Mouse (Mus musculus): ENCODE data around the gene Cnksr1. TPM values are rescaled to one million over a fixed set of nuclear protein-coding genes. Genes with fewer than 3 reads are reported as not detected.

Gene Cnksr1
- polyA plus RNA-seq, 1 experiment from 2014 or later, result 0.33 TPM

GRCm38 (mm10) chr4:134246256-134246655, 8.1 kb upstream of the Cnksr1 start:
- Histone ChIP-seq H3K4me2 (ENCODE audit: low read length) (no peak overlapping the region), H3K27me3 (replicated peaks; ENCODE audit: control insufficient read depth, insufficient read depth, low read length) (peaks cover 23% of the 10 kb centered on the region), H3K27ac (ENCODE audit: low read length) (no peak overlapping the region), H3K4me1 (replicated peaks; ENCODE audit: control insufficient read depth, insufficient read depth, low read length) (peaks cover 32% of the 10 kb centered on the region), H3K9ac (replicated peaks; ENCODE audit: low read depth, low read length) (no peak overlapping the region), H3K36me3 (ENCODE audit: control insufficient read depth, insufficient read depth) (no peaks in the 10 kb centered on the region), H3K4me3 (replicated peaks; ENCODE audit: low read length) (no peak overlapping the region), H3K9me3 (ENCODE audit: control insufficient read depth, low read length) (no peaks in the 10 kb centered on the region)
- WGBS, result 29% methylated on average over 4 of the region's 4 CpGs
- ATAC-seq, result peak; percentile 14; the same call in 1 of the 2 replicates

- Histone ChIP-seq H3K36me3 (ENCODE audit: control insufficient read depth, insufficient read depth) (no peaks in the 10 kb centered on the region), H3K4me3 (replicated peaks; ENCODE audit: low read length) (peak within 1 kb of the TSS; percentile 78), H3K4me1 (replicated peaks; ENCODE audit: control insufficient read depth, insufficient read depth, low read length) (peaks cover 23% of the 10 kb centered on the region), H3K27me3 (replicated peaks; ENCODE audit: control insufficient read depth, insufficient read depth, low read length) (peaks cover 14% of the 10 kb centered on the region; the same call in 1 of the 2 replicates), H3K4me2 (ENCODE audit: low read length) (peak within 1 kb of the TSS; percentile 70), H3K9me3 (ENCODE audit: control insufficient read depth, low read length) (no peaks in the 10 kb centered on the region), H3K27ac (ENCODE audit: low read length) (no peak within 1 kb of the TSS), H3K9ac (replicated peaks; ENCODE audit: low read depth, low read length) (peak within 1 kb of the TSS; percentile 72)
- ATAC-seq, result peak; percentile 73
- under 1% methylated on average over 60 of the region's 60 CpGs for WGBS
Measured at GRCm38 (mm10) chr4:134245148-134245843, 7.1 kb upstream of the Cnksr1 start, which contains the start of gene Zfp593. Gene Zfp593, minus strand, starts transcription at chr4:134245592.

- peak within 1 kb of the TSS; percentile 70; the same call in 1 of the 2 replicates for H3K4me2 ChIP-seq (ENCODE audit: low read length)
Measured at GRCm38 (mm10) chr4:134243516-134244250, 5.5 kb upstream of the Cnksr1 start, which contains the start of gene E130218I03Rik. Gene E130218I03Rik, plus strand, starts transcription at chr4:134243662.

GRCm38 (mm10) chr4:134238686-134239085, 487 bp upstream of the Cnksr1 start:
- WGBS, result 11% methylated on average over 10 of the region's 10 CpGs
- Histone ChIP-seq H3K36me3 (ENCODE audit: control insufficient read depth, insufficient read depth) (no peaks in the 10 kb centered on the region), H3K9ac (replicated peaks; ENCODE audit: low read depth, low read length) (no peak overlapping the region), H3K4me1 (replicated peaks; ENCODE audit: control insufficient read depth, insufficient read depth, low read length) (peaks cover 7% of the 10 kb centered on the region), H3K27me3 (replicated peaks; ENCODE audit: control insufficient read depth, insufficient read depth, low read length) (peaks cover 3% of the 10 kb centered on the region), H3K9me3 (ENCODE audit: control insufficient read depth, low read length) (no peaks in the 10 kb centered on the region), H3K27ac (ENCODE audit: low read length) (no peak overlapping the region), H3K4me2 (ENCODE audit: low read length) (peak overlapping the region; percentile 8; the same call in 1 of the 2 replicates), H3K4me3 (replicated peaks; ENCODE audit: low read length) (no peak overlapping the region)
- no peak for ATAC-seq

More at GRCm38 (mm10) chr4:134243516-134244250, 5.5 kb upstream of the Cnksr1 start, which contains the start of gene E130218I03Rik:
- H3K9ac ChIP-seq (replicated peaks; ENCODE audit: low read depth, low read length), result no peak within 1 kb of the TSS; the same call in 1 of the 2 replicates
- no peaks in the 10 kb centered on the region for H3K9me3 ChIP-seq (ENCODE audit: control insufficient read depth, low read length)
- no peak within 1 kb of the TSS for H3K4me3 ChIP-seq (replicated peaks; ENCODE audit: low read length)
- H3K36me3 ChIP-seq (ENCODE audit: control insufficient read depth, insufficient read depth), result no peaks in the 10 kb centered on the region
- peaks cover 6% of the 10 kb centered on the region; the same call in 1 of the 2 replicates for H3K27me3 ChIP-seq (replicated peaks; ENCODE audit: control insufficient read depth, insufficient read depth, low read length)
- no peak within 1 kb of the TSS for H3K27ac ChIP-seq (ENCODE audit: low read length)
- H3K4me1 ChIP-seq (replicated peaks; ENCODE audit: control insufficient read depth, insufficient read depth, low read length), result peaks cover 16% of the 10 kb centered on the region
- ATAC-seq, result no peak
- WGBS, result 93% methylated on average over 17 of the region's 17 CpGs

GRCm38 (mm10) chr4:134237582-134238278, 469 bp downstream of the Cnksr1 start:
- ATAC-seq, result no peak

GRCm38 (mm10) chr4:134234876-134235275, 3.3 kb downstream of the Cnksr1 start:
- Histone ChIP-seq H3K36me3 (ENCODE audit: control insufficient read depth, insufficient read depth) (no peaks in the 10 kb centered on the region), H3K27me3 (replicated peaks; ENCODE audit: control insufficient read depth, insufficient read depth, low read length) (peaks cover 3% of the 10 kb centered on the region), H3K9me3 (ENCODE audit: control insufficient read depth, low read length) (no peaks in the 10 kb centered on the region), H3K4me1 (replicated peaks; ENCODE audit: control insufficient read depth, insufficient read depth, low read length) (peaks cover 7% of the 10 kb centered on the region), H3K4me2 (ENCODE audit: low read length) (no peak overlapping the region), H3K27ac (ENCODE audit: low read length) (no peak overlapping the region), H3K9ac (replicated peaks; ENCODE audit: low read depth, low read length) (no peak overlapping the region), H3K4me3 (replicated peaks; ENCODE audit: low read length) (no peak overlapping the region)
- ATAC-seq, result no peak
- WGBS, result 82% methylated on average over 5 of the region's 5 CpGs

More at GRCm38 (mm10) chr4:134237582-134238278, 469 bp downstream of the Cnksr1 start:
- H3K36me3 ChIP-seq (ENCODE audit: control insufficient read depth, insufficient read depth), result no peaks in the 10 kb centered on the region
- no peaks in the 10 kb centered on the region for H3K9me3 ChIP-seq (ENCODE audit: control insufficient read depth, low read length)
- 21% methylated on average over 19 of the region's 19 CpGs for WGBS
- H3K27me3 ChIP-seq (replicated peaks; ENCODE audit: control insufficient read depth, insufficient read depth, low read length), result peaks cover 3% of the 10 kb centered on the region
- H3K4me1 ChIP-seq (replicated peaks; ENCODE audit: control insufficient read depth, insufficient read depth, low read length), result peaks cover 7% of the 10 kb centered on the region
- no peak overlapping the region for H3K9ac ChIP-seq (replicated peaks; ENCODE audit: low read depth, low read length)
- H3K4me2 ChIP-seq (ENCODE audit: low read length), result no peak overlapping the region
- no peak overlapping the region for H3K27ac ChIP-seq (ENCODE audit: low read length)
- no peak overlapping the region for H3K4me3 ChIP-seq (replicated peaks; ENCODE audit: low read length)

- H3K4me3 ChIP-seq (replicated peaks; ENCODE audit: low read length), result no peak overlapping the region
- no peak for ATAC-seq
- H3K27ac ChIP-seq (ENCODE audit: low read length), result no peak overlapping the region
- WGBS, result 47% methylated on average over 8 of the region's 8 CpGs
- H3K4me2 ChIP-seq (ENCODE audit: low read length), result no peak overlapping the region
- no peak overlapping the region for H3K9ac ChIP-seq (replicated peaks; ENCODE audit: low read depth, low read length)
- no peaks in the 10 kb centered on the region for H3K9me3 ChIP-seq (ENCODE audit: control insufficient read depth, low read length)
- no peaks in the 10 kb centered on the region for H3K36me3 ChIP-seq (ENCODE audit: control insufficient read depth, insufficient read depth)
- H3K27me3 ChIP-seq (replicated peaks; ENCODE audit: control insufficient read depth, insufficient read depth, low read length), result no peaks in the 10 kb centered on the region
- H3K4me1 ChIP-seq (replicated peaks; ENCODE audit: control insufficient read depth, insufficient read depth, low read length), result no peaks in the 10 kb centered on the region
Measured at GRCm38 (mm10) chr4:134230431-134230830, 7.8 kb downstream of the Cnksr1 start.

- Histone ChIP-seq H3K9ac (replicated peaks; ENCODE audit: low read depth, low read length) (no peak within 1 kb of the TSS), H3K9me3 (ENCODE audit: control insufficient read depth, low read length) (no peaks in the 10 kb centered on the region), H3K4me3 (replicated peaks; ENCODE audit: low read length) (no peak within 1 kb of the TSS), H3K4me2 (ENCODE audit: low read length) (no peak within 1 kb of the TSS), H3K27me3 (replicated peaks; ENCODE audit: control insufficient read depth, insufficient read depth, low read length) (no peaks in the 10 kb centered on the region), H3K27ac (ENCODE audit: low read length) (no peak within 1 kb of the TSS), H3K36me3 (ENCODE audit: control insufficient read depth, insufficient read depth) (no peaks in the 10 kb centered on the region), H3K4me1 (replicated peaks; ENCODE audit: control insufficient read depth, insufficient read depth, low read length) (no peaks in the 10 kb centered on the region)
- no peak for ATAC-seq
- WGBS, result 74% methylated on average over 8 of the region's 8 CpGs
Measured at GRCm38 (mm10) chr4:134227194-134227593, 11.0 kb downstream of the Cnksr1 start, which contains the start of gene Catsper4. Gene Catsper4, minus strand, starts transcription at chr4:134227383.

All from forebrain, embryonic 16.5 days (tissue).